Mouse (Mus musculus): Measurements from ENCODE around the gene Tars2. TPM values are rescaled to one million over a fixed set of nuclear protein-coding genes. Genes with fewer than 3 reads are reported as not detected.

The Tars2 gene
- polyA plus RNA-seq, 1 experiment from 2014 or later: 49.6 TPM

GRCm38 (mm10) chr3:95730431-95730830, 29.6 kb downstream of the Tars2 start:
- H3K36me3 ChIP-seq (ENCODE audit: control insufficient read depth, insufficient read depth, low read length): peaks cover 3% of the 10 kb centered on the region; the same call in 1 of the 2 replicates
- no peaks in the 10 kb centered on the region for H3K27me3 ChIP-seq (ENCODE audit: control insufficient read depth, insufficient read depth, low read length)
- no peaks in the 10 kb centered on the region for H3K4me1 ChIP-seq (ENCODE audit: control insufficient read depth, insufficient read depth, low read length)
- DNase-seq (ENCODE audit: low spot score, missing footprints) (no peak), ATAC-seq (ENCODE audit: low FRiP score) (no peak)
- no peak overlapping the region for H3K27ac ChIP-seq (ENCODE audit: low read depth, low read length)
- H3K9ac ChIP-seq (ENCODE audit: low read length): no peak overlapping the region
- no peak overlapping the region for H3K4me2 ChIP-seq
- H3K4me3 ChIP-seq (ENCODE audit: low read depth, low read length): no peak overlapping the region
- H3K9me3 ChIP-seq (ENCODE audit: control insufficient read depth, low read length): no peaks in the 10 kb centered on the region
- WGBS: 88% methylated on average over 7 of the region's 7 CpGs

- Histone ChIP-seq H3K36me3 (ENCODE audit: control insufficient read depth, insufficient read depth, low read length) (no peaks in the 10 kb centered on the region), H3K27ac (ENCODE audit: low read depth, low read length) (no peak overlapping the region), H3K9ac (ENCODE audit: low read length) (no peak overlapping the region), H3K4me3 (ENCODE audit: low read depth, low read length) (no peak overlapping the region), H3K4me2 (no peak overlapping the region), H3K9me3 (ENCODE audit: control insufficient read depth, low read length) (no peaks in the 10 kb centered on the region), H3K4me1 (ENCODE audit: control insufficient read depth, insufficient read depth, low read length) (no peaks in the 10 kb centered on the region), H3K27me3 (ENCODE audit: control insufficient read depth, insufficient read depth, low read length) (no peaks in the 10 kb centered on the region)
- ATAC-seq (ENCODE audit: low FRiP score) (no peak), DNase-seq (ENCODE audit: low spot score, missing footprints) (no peak)
- 86% methylated on average over 2 of the region's 2 CpGs for WGBS
These were observed 31.1 kb downstream of the Tars2 start for GRCm38 (mm10) chr3:95728906-95729305.

- no peak for DNase-seq (ENCODE audit: low spot score, missing footprints)
- Histone ChIP-seq H3K9me3 (ENCODE audit: control insufficient read depth, low read length) (no peaks in the 10 kb centered on the region), H3K27me3 (ENCODE audit: control insufficient read depth, insufficient read depth, low read length) (no peaks in the 10 kb centered on the region), H3K4me2 (no peak overlapping the region), H3K9ac (ENCODE audit: low read length) (no peak overlapping the region), H3K36me3 (ENCODE audit: control insufficient read depth, insufficient read depth, low read length) (no peaks in the 10 kb centered on the region), H3K27ac (ENCODE audit: low read depth, low read length) (no peak overlapping the region), H3K4me3 (ENCODE audit: low read depth, low read length) (no peak overlapping the region), H3K4me1 (ENCODE audit: control insufficient read depth, insufficient read depth, low read length) (no peaks in the 10 kb centered on the region)
- 76% methylated on average over 7 of the region's 7 CpGs for WGBS
- ATAC-seq (ENCODE audit: low FRiP score): no peak
These were observed 33.2 kb downstream of the Tars2 start for GRCm38 (mm10) chr3:95726696-95727358.

- no peak overlapping the region for H3K4me2 ChIP-seq
- H3K4me3 ChIP-seq (ENCODE audit: low read depth, low read length): no peak overlapping the region
- no peak overlapping the region for H3K9ac ChIP-seq (ENCODE audit: low read length)
- no peaks in the 10 kb centered on the region for H3K9me3 ChIP-seq (ENCODE audit: control insufficient read depth, low read length)
- WGBS: 88% methylated on average over 7 of the region's 7 CpGs
- H3K36me3 ChIP-seq (ENCODE audit: control insufficient read depth, insufficient read depth, low read length): no peaks in the 10 kb centered on the region
- H3K27ac ChIP-seq (ENCODE audit: low read depth, low read length): no peak overlapping the region
- H3K27me3 ChIP-seq (ENCODE audit: control insufficient read depth, insufficient read depth, low read length): no peaks in the 10 kb centered on the region
- ATAC-seq (ENCODE audit: low FRiP score): no peak
- no peak for DNase-seq (ENCODE audit: low spot score, missing footprints)
- no peaks in the 10 kb centered on the region for H3K4me1 ChIP-seq (ENCODE audit: control insufficient read depth, insufficient read depth, low read length)
These were observed 34.1 kb downstream of the Tars2 start for GRCm38 (mm10) chr3:95725863-95726262.

- ATAC-seq (ENCODE audit: low FRiP score) (no peak), DNase-seq (ENCODE audit: low spot score, missing footprints) (no peak)
- no peaks in the 10 kb centered on the region for H3K27me3 ChIP-seq (ENCODE audit: control insufficient read depth, insufficient read depth, low read length)
- no peak overlapping the region for H3K4me3 ChIP-seq (ENCODE audit: low read depth, low read length)
- no peak overlapping the region for H3K27ac ChIP-seq (ENCODE audit: low read depth, low read length)
- H3K9ac ChIP-seq (ENCODE audit: low read length): no peak overlapping the region
- H3K4me2 ChIP-seq: no peak overlapping the region
- 74% methylated on average over 3 of the region's 3 CpGs for WGBS
- no peaks in the 10 kb centered on the region for H3K36me3 ChIP-seq (ENCODE audit: control insufficient read depth, insufficient read depth, low read length)
- H3K9me3 ChIP-seq (ENCODE audit: control insufficient read depth, low read length): no peaks in the 10 kb centered on the region
- H3K4me1 ChIP-seq (ENCODE audit: control insufficient read depth, insufficient read depth, low read length): no peaks in the 10 kb centered on the region
These were observed 37.6 kb downstream of the Tars2 start for GRCm38 (mm10) chr3:95722386-95722785.

- Histone ChIP-seq H3K4me2 (no peak overlapping the region), H3K27ac (ENCODE audit: low read depth, low read length) (no peak overlapping the region), H3K4me1 (ENCODE audit: control insufficient read depth, insufficient read depth, low read length) (no peaks in the 10 kb centered on the region), H3K4me3 (ENCODE audit: low read depth, low read length) (no peak overlapping the region), H3K9ac (ENCODE audit: low read length) (no peak overlapping the region), H3K9me3 (ENCODE audit: control insufficient read depth, low read length) (no peaks in the 10 kb centered on the region), H3K27me3 (ENCODE audit: control insufficient read depth, insufficient read depth, low read length) (no peaks in the 10 kb centered on the region), H3K36me3 (ENCODE audit: control insufficient read depth, insufficient read depth, low read length) (no peaks in the 10 kb centered on the region)
- DNase-seq (ENCODE audit: low spot score, missing footprints) (no peak), ATAC-seq (ENCODE audit: low FRiP score) (no peak)
- 93% methylated on average over 2 of the region's 2 CpGs for WGBS
These were observed 41.9 kb downstream of the Tars2 start for GRCm38 (mm10) chr3:95718153-95718552.

- WGBS: 69% methylated on average over 1 of the region's 1 CpGs
- Histone ChIP-seq H3K9ac (ENCODE audit: low read length) (no peak overlapping the region), H3K27ac (ENCODE audit: low read depth, low read length) (no peak overlapping the region), H3K4me2 (no peak overlapping the region), H3K27me3 (ENCODE audit: control insufficient read depth, insufficient read depth, low read length) (no peaks in the 10 kb centered on the region), H3K4me1 (ENCODE audit: control insufficient read depth, insufficient read depth, low read length) (no peaks in the 10 kb centered on the region), H3K4me3 (ENCODE audit: low read depth, low read length) (no peak overlapping the region), H3K9me3 (ENCODE audit: control insufficient read depth, low read length) (no peaks in the 10 kb centered on the region), H3K36me3 (ENCODE audit: control insufficient read depth, insufficient read depth, low read length) (no peaks in the 10 kb centered on the region)
- no peak for DNase-seq (ENCODE audit: low spot score, missing footprints)
- ATAC-seq (ENCODE audit: low FRiP score): no peak
These were observed 43.9 kb downstream of the Tars2 start for GRCm38 (mm10) chr3:95716075-95716474.

- Histone ChIP-seq H3K27me3 (ENCODE audit: control insufficient read depth, insufficient read depth, low read length) (no peaks in the 10 kb centered on the region), H3K4me1 (ENCODE audit: control insufficient read depth, insufficient read depth, low read length) (no peaks in the 10 kb centered on the region)
These were observed 50.0 kb downstream of the Tars2 start for GRCm38 (mm10) chr3:95709967-95710366.

GRCm38 (mm10) chr3:95709044-95709443, 51.0 kb downstream of the Tars2 start:
- H3K9ac ChIP-seq (ENCODE audit: low read length): no peak overlapping the region
- no peak for DNase-seq (ENCODE audit: low spot score, missing footprints)
- no peaks in the 10 kb centered on the region for H3K27me3 ChIP-seq (ENCODE audit: control insufficient read depth, insufficient read depth, low read length)
- no peak for ATAC-seq (ENCODE audit: low FRiP score)
- no peak overlapping the region for H3K4me2 ChIP-seq
- WGBS: 95% methylated on average over 4 of the region's 4 CpGs
- H3K4me1 ChIP-seq (ENCODE audit: control insufficient read depth, insufficient read depth, low read length): no peaks in the 10 kb centered on the region
- H3K4me3 ChIP-seq (ENCODE audit: low read depth, low read length): no peak overlapping the region
- no peaks in the 10 kb centered on the region for H3K9me3 ChIP-seq (ENCODE audit: control insufficient read depth, low read length)
- H3K27ac ChIP-seq (ENCODE audit: low read depth, low read length): no peak overlapping the region
- no peaks in the 10 kb centered on the region for H3K36me3 ChIP-seq (ENCODE audit: control insufficient read depth, insufficient read depth, low read length)

More at GRCm38 (mm10) chr3:95709967-95710366, 50.0 kb downstream of the Tars2 start:
- DNase-seq (ENCODE audit: low spot score, missing footprints) (no peak), ATAC-seq (ENCODE audit: low FRiP score) (no peak)
- Histone ChIP-seq H3K4me3 (ENCODE audit: low read depth, low read length) (no peak overlapping the region), H3K4me2 (no peak overlapping the region), H3K9me3 (ENCODE audit: control insufficient read depth, low read length) (no peaks in the 10 kb centered on the region), H3K27ac (ENCODE audit: low read depth, low read length) (no peak overlapping the region), H3K36me3 (ENCODE audit: control insufficient read depth, insufficient read depth, low read length) (no peaks in the 10 kb centered on the region), H3K9ac (ENCODE audit: low read length) (no peak overlapping the region)
